Mouse (Mus musculus): Measurements from ENCODE around the gene Pcdh15.

- TF ChIP-seq TCF12 (IDR thresholded peaks at IDR 0.05; ENCODE audit: insufficient read depth, poor library complexity, severe bottlenecking) (no peak), MAX (IDR thresholded peaks at IDR 0.05; ENCODE audit: low read depth) (no peak), POLR2A (IDR thresholded peaks at IDR 0.05; ENCODE audit: insufficient read length, low read depth) (no peak), USF1 (IDR thresholded peaks at IDR 0.05; ENCODE audit: low read depth) (no peak), CEBPB (IDR thresholded peaks at IDR 0.05; ENCODE audit: insufficient read depth, poor library complexity, severe bottlenecking) (no peak), POLR2AphosphoS2 (IDR thresholded peaks at IDR 0.05; ENCODE audit: insufficient read length, low read depth) (no peak), MYOG (IDR thresholded peaks at IDR 0.05; ENCODE audit: control insufficient read depth in 1 of 3, insufficient read depth in 1 of 3, insufficient read length in 2 of 3, low read depth in 2 of 3) (no peak), MYOD1 (IDR thresholded peaks at IDR 0.05; ENCODE audit: control insufficient read depth in 1 of 3, insufficient read length in 2 of 3, low read depth in 2 of 3) (no peak), SRF (IDR thresholded peaks at IDR 0.05; ENCODE audit: control insufficient read depth, insufficient read length, low read depth) (no peak), E2F4 (IDR thresholded peaks at IDR 0.05; ENCODE audit: insufficient read depth) (no peak)
Measured at GRCm38 (mm10) chr10:74621837-74622236, 1522.7 kb downstream of the Pcdh15 start.
